Mouse (Mus musculus) urinary bladder, postnatal 25 days (tissue): ENCODE data around the gene Galnt11.

Experiments
- DNase-seq: peaks from one replicate; pipeline ENCODE4 v3.0.0; 2022; ENCODE audit warnings: low spot score

Gene Galnt11

GRCm38 (mm10) chr5:25254491-25254890 is 32.8 kb downstream of the Galnt11 start:
- no peak for DNase-seq

- DNase-seq = no peak
Observed at GRCm38 (mm10) chr5:25256686-25257085, 35.0 kb downstream of the Galnt11 start.

GRCm38 (mm10) chr5:25261452-25261851 is 39.7 kb downstream of the Galnt11 start:
- DNase-seq = no peak

GRCm38 (mm10) chr5:25262266-25262665 is 40.6 kb downstream of the Galnt11 start:
- no peak for DNase-seq

GRCm38 (mm10) chr5:25268258-25268888 is 46.7 kb downstream of the Galnt11 start:
- DNase-seq = no peak

- no peak for DNase-seq
Observed at GRCm38 (mm10) chr5:25275629-25276028, 53.9 kb downstream of the Galnt11 start.

- DNase-seq = no peak
Observed at GRCm38 (mm10) chr5:25276365-25276764, 54.7 kb downstream of the Galnt11 start.

- no peak for DNase-seq
Observed at GRCm38 (mm10) chr5:25283988-25284387, 62.3 kb downstream of the Galnt11 start.

- peak; percentile 11 for DNase-seq
Observed at GRCm38 (mm10) chr5:25296830-25297229, 75.1 kb downstream of the Galnt11 start.

- no peak for DNase-seq
Observed at GRCm38 (mm10) chr5:25310226-25310625, 88.5 kb downstream of the Galnt11 start.

- no peak for DNase-seq
Observed at GRCm38 (mm10) chr5:25313881-25314280, 92.2 kb downstream of the Galnt11 start.
